Mouse (Mus musculus) myocyte (in vitro differentiated cells): ENCODE data around the gene Nt5c2. TPM values are rescaled to one million over a fixed set of nuclear protein-coding genes. Genes with fewer than 3 reads are reported as not detected.

ENCODE experiments used
- H3K27me3 ChIP-seq: one replicate; pipeline ENCODE4 v1.6.1; 2011; ENCODE audit not compliant: control insufficient read depth, insufficient read depth, insufficient read length
- H3K36me3 ChIP-seq: one replicate; pipeline ENCODE4 v1.6.1; 2011; ENCODE audit not compliant: control insufficient read depth, insufficient read depth
- H3K4me2 ChIP-seq: one replicate; pipeline ENCODE4 v1.6.1; 2011; ENCODE audit warnings: low read depth, control low read depth
- H3K4me3 ChIP-seq: one replicate; pipeline ENCODE4 v1.5.1; 2011; ENCODE audit warnings: mild to moderate bottlenecking, control low read depth, moderate library complexity
- H3K79me2 ChIP-seq: one replicate; pipeline ENCODE4 v1.6.1; 2011; ENCODE audit not compliant: control insufficient read depth, insufficient read depth
- H3ac ChIP-seq: one replicate; pipeline ENCODE4 v1.6.1; 2011; ENCODE audit not compliant: control insufficient read depth, insufficient read length
- CEBPB ChIP-seq: IDR thresholded peaks from 2 replicates; pipeline ENCODE4 v1.6.1; 2011; ENCODE audit warnings: mild to moderate bottlenecking, moderate library complexity; ENCODE audit not compliant: poor library complexity, insufficient read depth, severe bottlenecking
- E2F4 ChIP-seq: IDR thresholded peaks from one replicate; pipeline ENCODE4 v1.6.1; 2011; ENCODE audit warnings: mild to moderate bottlenecking, control low read depth, moderate library complexity; ENCODE audit not compliant: insufficient read depth
- MAX ChIP-seq: IDR thresholded peaks from one replicate; pipeline ENCODE4 v1.6.1; 2011; ENCODE audit warnings: low read depth, mild to moderate bottlenecking, control low read depth
- MYOD1 ChIP-seq, 3 experiments: IDR thresholded peaks; one replicate each; pipeline ENCODE4 v1.6.1; 2011; ENCODE audit warnings: control low read depth in 2 of 3, low read depth in 2 of 3, mild to moderate bottlenecking in 2 of 3, moderate library complexity in 1 of 3; ENCODE audit not compliant: insufficient read length in 2 of 3, control insufficient read depth in 1 of 3
- MYOG ChIP-seq, 3 experiments: IDR thresholded peaks; one replicate each; pipeline ENCODE4 v1.6.1; 2011; ENCODE audit warnings: control low read depth in 2 of 3, low read depth in 2 of 3, mild to moderate bottlenecking in 2 of 3; ENCODE audit not compliant: insufficient read length in 2 of 3, control insufficient read depth in 1 of 3, insufficient read depth in 1 of 3
- POLR2A ChIP-seq: IDR thresholded peaks from one replicate; pipeline ENCODE4 v1.6.1; 2011; ENCODE audit warnings: low read depth, mild to moderate bottlenecking, control low read depth, moderate library complexity; ENCODE audit not compliant: insufficient read length
- POLR2AphosphoS2 ChIP-seq: IDR thresholded peaks from one replicate; pipeline ENCODE4 v1.6.1; 2011; ENCODE audit warnings: low read depth, control low read depth; ENCODE audit not compliant: insufficient read length
- REST ChIP-seq: IDR thresholded peaks from one replicate; pipeline ENCODE4 v1.6.1; 2011; ENCODE audit warnings: mild to moderate bottlenecking, control low read depth, moderate library complexity; ENCODE audit not compliant: insufficient read depth, insufficient read length
- SRF ChIP-seq: IDR thresholded peaks from one replicate; pipeline ENCODE4 v1.6.1; 2011; ENCODE audit warnings: low read depth; ENCODE audit not compliant: control insufficient read depth, insufficient read length
- TCF12 ChIP-seq: IDR thresholded peaks from one replicate; pipeline ENCODE4 v1.6.1; 2011; ENCODE audit warnings: mild to moderate bottlenecking, control low read depth; ENCODE audit not compliant: poor library complexity, insufficient read depth, severe bottlenecking
- TCF3 ChIP-seq: IDR thresholded peaks from one replicate; pipeline ENCODE4 v1.6.1; 2011; ENCODE audit warnings: low read depth, control low read depth; ENCODE audit not compliant: insufficient read length
- USF1 ChIP-seq: IDR thresholded peaks from one replicate; pipeline ENCODE4 v1.6.1; 2011; ENCODE audit warnings: low read depth, mild to moderate bottlenecking, control low read depth, moderate library complexity
- polyA plus RNA-seq: library from polyadenylated mRNA; unstranded; fragments of >200 nt; fragmentation: generic; extraction: Trizol; gene quantifications from one replicate; pipeline ENCODE4 v1.2.1, GENCODE M21; 2012; ENCODE audit warnings: missing spikeins

The Nt5c2 gene
- polyA plus RNA-seq, 1 experiment = 19.5 TPM

DNA sequence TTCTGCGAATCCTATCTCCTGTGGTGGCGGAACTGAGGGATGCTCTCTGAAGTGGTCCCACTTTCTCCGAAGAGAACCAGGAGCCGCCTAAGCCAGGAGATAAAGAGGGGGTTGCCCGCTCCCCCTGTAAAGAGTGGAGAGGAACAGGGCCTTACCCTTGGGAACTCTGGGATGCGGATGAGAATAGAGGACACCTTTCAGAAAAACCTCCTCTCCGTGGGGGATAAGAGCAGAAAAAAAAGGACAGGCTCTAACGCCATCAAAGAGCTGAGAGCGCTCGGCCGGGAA lies 850 bp downstream of the Nt5c2 start:
- Histone ChIP-seq H3ac (no peak overlapping the region), H3K4me2 (no peak overlapping the region), H3K79me2 (no peaks in the 10 kb centered on the region), H3K27me3 (peaks cover 61% of the 10 kb centered on the region), H3K4me3 (no peak overlapping the region), H3K36me3 (no peaks in the 10 kb centered on the region)
- TF ChIP-seq TCF3 (no peak), MYOG (IDR thresholded peaks at IDR 0.05; ENCODE audit: control insufficient read depth in 1 of 3, insufficient read depth in 1 of 3, insufficient read length in 2 of 3, low read depth in 2 of 3) (no peak), REST (no peak), SRF (no peak), MYOD1 (IDR thresholded peaks at IDR 0.05; ENCODE audit: control insufficient read depth in 1 of 3, insufficient read length in 2 of 3, low read depth in 2 of 3) (no peak)

- TF ChIP-seq MAX (no peak), E2F4 (no peak), REST (no peak), MYOD1 (IDR thresholded peaks at IDR 0.05; ENCODE audit: control insufficient read depth in 1 of 3, insufficient read length in 2 of 3, low read depth in 2 of 3) (no peak), POLR2A (no peak), MYOG (IDR thresholded peaks at IDR 0.05; ENCODE audit: control insufficient read depth in 1 of 3, insufficient read depth in 1 of 3, insufficient read length in 2 of 3, low read depth in 2 of 3) (no peak), USF1 (no peak), CEBPB (no peak), TCF3 (no peak), TCF12 (no peak), POLR2AphosphoS2 (no peak)
- Histone ChIP-seq H3K4me2 (no peak overlapping the region), H3K27me3 (peaks cover 59% of the 10 kb centered on the region), H3K4me3 (no peak overlapping the region), H3ac (no peak overlapping the region), H3K79me2 (no peaks in the 10 kb centered on the region), H3K36me3 (no peaks in the 10 kb centered on the region)
Observed at GRCm38 (mm10) chr19:47013340-47014158, 1.4 kb downstream of the Nt5c2 start.

- no peaks in the 10 kb centered on the region for H3K36me3 ChIP-seq
- no peak overlapping the region for H3K4me3 ChIP-seq
- no peaks in the 10 kb centered on the region for H3K79me2 ChIP-seq
- TF ChIP-seq MYOD1 (IDR thresholded peaks at IDR 0.05; ENCODE audit: control insufficient read depth in 1 of 3, insufficient read length in 2 of 3, low read depth in 2 of 3) (no peak), REST (no peak), E2F4 (no peak), MYOG (IDR thresholded peaks at IDR 0.05; ENCODE audit: control insufficient read depth in 1 of 3, insufficient read depth in 1 of 3, insufficient read length in 2 of 3, low read depth in 2 of 3) (no peak), CEBPB (no peak), USF1 (no peak), TCF3 (no peak), POLR2AphosphoS2 (no peak), MAX (no peak), SRF (no peak), POLR2A (no peak), TCF12 (no peak)
- H3K4me2 ChIP-seq = no peak overlapping the region
- peaks cover 61% of the 10 kb centered on the region for H3K27me3 ChIP-seq
- no peak overlapping the region for H3ac ChIP-seq
Observed at GRCm38 (mm10) chr19:47012521-47013130, 2.3 kb downstream of the Nt5c2 start.

DNA sequence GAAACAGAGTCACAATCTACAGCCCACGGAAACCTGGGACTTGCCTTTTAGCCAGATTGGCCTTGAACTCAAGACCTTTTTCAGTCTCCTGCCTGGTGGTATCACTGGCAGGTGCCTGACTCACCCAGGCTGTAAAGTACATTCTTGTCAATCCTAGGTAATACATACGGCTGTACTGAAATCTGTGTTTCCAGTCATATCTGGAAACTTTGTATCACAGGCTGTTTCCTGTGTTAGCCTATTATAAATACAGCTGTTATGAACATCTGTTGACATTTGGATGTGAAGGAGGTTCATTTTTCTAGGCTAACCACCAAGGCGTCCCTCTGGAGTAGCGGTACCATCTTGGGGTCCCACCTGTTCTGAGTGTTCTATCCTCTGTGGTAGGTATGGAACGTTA lies 5.0 kb downstream of the Nt5c2 start:
- H3K4me2 ChIP-seq = no peak overlapping the region
- H3K4me3 ChIP-seq = no peak overlapping the region
- H3K79me2 ChIP-seq = no peaks in the 10 kb centered on the region
- H3K36me3 ChIP-seq = no peaks in the 10 kb centered on the region
- H3K27me3 ChIP-seq = peaks cover 49% of the 10 kb centered on the region
- H3ac ChIP-seq = no peak overlapping the region
- no peak for TF ChIP-seq POLR2AphosphoS2
- TF ChIP-seq MAX = no peak
- no peak for TF ChIP-seq USF1
- no peak for TF ChIP-seq CEBPB
- TF ChIP-seq TCF3 = no peak
- no peak for TF ChIP-seq E2F4
- no peak for TF ChIP-seq MYOD1 (IDR thresholded peaks at IDR 0.05; ENCODE audit: control insufficient read depth in 1 of 3, insufficient read length in 2 of 3, low read depth in 2 of 3)
- TF ChIP-seq POLR2A = no peak
- TF ChIP-seq MYOG (IDR thresholded peaks at IDR 0.05; ENCODE audit: control insufficient read depth in 1 of 3, insufficient read depth in 1 of 3, insufficient read length in 2 of 3, low read depth in 2 of 3) = no peak
- TF ChIP-seq SRF = no peak
- no peak for TF ChIP-seq REST
- TF ChIP-seq TCF12 = no peak
